Mouse (Mus musculus) embryonic fibroblast, embryonic 13.5 days (primary cell): Measurements from ENCODE around the gene Gucy2c.

Experiments
- CTCF ChIP-seq: IDR thresholded peaks from 2 replicates; pipeline ENCODE4 v1.5.1; 2011; ENCODE audit warnings: mild to moderate bottlenecking, control low read depth, low read length, moderate library complexity, borderline replicate concordance; ENCODE audit not compliant: insufficient read depth
- POLR2A ChIP-seq: IDR thresholded peaks from 2 replicates; pipeline ENCODE4 v1.6.1; 2011; ENCODE audit warnings: low read depth, mild to moderate bottlenecking, control low read depth, low read length, moderate library complexity

GRCm38 (mm10) chr6:136743729-136744128 is 37.8 kb downstream of the Gucy2c start:
- no peak for TF ChIP-seq POLR2A
- no peak for TF ChIP-seq CTCF
